Mouse (Mus musculus) thymus, postnatal 10 days (tissue): ENCODE data around the gene Prkcb.
"Not testable (repeated sequence)": the region's sequence is repeated elsewhere in the genome, so short reads cannot be mapped to it uniquely, and the experiment has no call there.

Source experiments
- DNase-seq, 2 experiments: peaks; one replicate each; pipeline ENCODE4 v3.0.0; 2021; ENCODE audit warnings: low spot score in 2 of 2

Prkcb gene

GRCm38 (mm10) chr7:122288605-122289242 is at the start of gene Prkcb:
Gene Prkcb (plus strand): TSS chr7:122288751.
- DNase-seq = peak; percentile 86 to 92

GRCm38 (mm10) chr7:122238939-122239338 is 49.6 kb upstream of the Prkcb start:
- no peak for DNase-seq

- no peak for DNase-seq
Measured at GRCm38 (mm10) chr7:122240413-122241119, 48.0 kb upstream of the Prkcb start.

- peak; percentile 39 to 62 for DNase-seq
Measured at GRCm38 (mm10) chr7:122242260-122242659, 46.3 kb upstream of the Prkcb start.

- DNase-seq = not testable (repeated sequence)
Measured at GRCm38 (mm10) chr7:122242744-122243143, 45.8 kb upstream of the Prkcb start.

GRCm38 (mm10) chr7:122244166-122244565 is 44.4 kb upstream of the Prkcb start:
- no peak for DNase-seq

- no peak for DNase-seq
Measured at GRCm38 (mm10) chr7:122244584-122244983, 44.0 kb upstream of the Prkcb start.

- no peak for DNase-seq
Measured at GRCm38 (mm10) chr7:122245976-122246375, 42.6 kb upstream of the Prkcb start.

GRCm38 (mm10) chr7:122247254-122247864 is 41.2 kb upstream of the Prkcb start:
- DNase-seq = peak; percentile 29 to 36

GRCm38 (mm10) chr7:122249321-122249821 is 39.2 kb upstream of the Prkcb start:
- DNase-seq = no peak

- DNase-seq = peak; percentile 85 to 86
Measured at GRCm38 (mm10) chr7:122251197-122252011, 37.1 kb upstream of the Prkcb start.

GRCm38 (mm10) chr7:122256722-122257121 is 31.8 kb upstream of the Prkcb start:
- DNase-seq = no peak

- DNase-seq = no peak
Measured at GRCm38 (mm10) chr7:122258521-122258920, 30.0 kb upstream of the Prkcb start.

GRCm38 (mm10) chr7:122260055-122260602 is 28.4 kb upstream of the Prkcb start:
- no peak for DNase-seq

GRCm38 (mm10) chr7:122268983-122269486 is 19.5 kb upstream of the Prkcb start:
- DNase-seq = no peak

GRCm38 (mm10) chr7:122272334-122272733 is 16.2 kb upstream of the Prkcb start:
- no peak for DNase-seq

GRCm38 (mm10) chr7:122279580-122279979 is 9.0 kb upstream of the Prkcb start:
- DNase-seq = no peak

GRCm38 (mm10) chr7:122280334-122280733 is 8.2 kb upstream of the Prkcb start:
- DNase-seq = no peak

- DNase-seq = peak in 1 of 2 experiments; percentile 14
Measured at GRCm38 (mm10) chr7:122282584-122282983, 6.0 kb upstream of the Prkcb start.

GRCm38 (mm10) chr7:122287217-122287616 is 1.3 kb upstream of the Prkcb start:
- DNase-seq = peak; percentile 33 to 50
